In the genomic region with DNA sequence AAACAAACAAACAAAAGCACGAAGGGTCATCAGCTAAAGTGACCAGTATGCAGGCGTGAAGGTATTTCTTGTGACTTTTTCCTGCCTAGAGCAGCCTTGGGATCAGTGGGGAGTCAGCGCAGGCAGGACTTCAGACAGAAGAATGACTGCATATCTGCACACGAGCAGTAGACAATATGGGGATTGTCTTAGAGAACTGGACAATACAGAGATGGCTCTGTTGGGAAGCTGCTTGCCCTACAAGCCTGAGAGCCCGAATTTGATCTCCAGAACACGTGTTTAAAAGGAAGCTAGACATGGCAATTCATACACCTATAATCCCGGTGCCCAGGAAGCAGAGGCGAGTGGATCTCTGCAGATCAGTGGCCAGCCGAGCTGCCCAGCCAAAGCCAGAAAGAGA, we compare ENCODE assay signal across 19 mouse cellular contexts.
DNase-seq lines count a peak whose midpoint lies in the region; ATAC-seq and TF ChIP-seq lines count a peak whose summit lies in the region.
"Had no signal": no experiment of that assay in that cellular context is flagged by ENCODE, and none has a peak within 500 bp of the region (broad histone marks: within the 10 kb centered on the region; RNA-seq: fewer than 3 reads in every experiment).

No protein-coding gene starts in this region.

- TF ChIP-seq EP300 in stomach, postnatal 0 days (optimal IDR thresholded peaks at IDR 0.05) = no peak

- no peaks in the 10 kb centered on the region for H3K27me3 ChIP-seq in stomach, embryonic 15.5 days (replicated peaks)
- H3K27me3 ChIP-seq in stomach, postnatal 0 days (ENCODE audit: control insufficient read depth, insufficient read depth, low read length) = no peaks in the 10 kb centered on the region
- H3K27me3 ChIP-seq in limb, embryonic 15.5 days = no peaks in the 10 kb centered on the region

- no peak for TF ChIP-seq CTCF in stomach, postnatal 0 days (IDR thresholded peaks at IDR 0.05; ENCODE audit: low read depth)

- H3K27ac ChIP-seq in stomach, embryonic 15.5 days = 0 out of 2 replicates have a peak overlapping the region, but pooled peaks have one; percentile 32
- no peak overlapping the region for H3K27ac ChIP-seq in stomach, postnatal 0 days (replicated peaks)
- H3K27ac ChIP-seq in limb, embryonic 15.5 days = peak overlapping the region; percentile 48
- H3K27ac ChIP-seq: forebrain, embryonic 13.5 days; gastrocnemius, adult 2 months; heart, embryonic 13.5 days; hindbrain, embryonic 13.5 days had no signal

- no peaks in the 10 kb centered on the region for H3K36me3 ChIP-seq in stomach, embryonic 15.5 days
- H3K36me3 ChIP-seq in stomach, postnatal 0 days (ENCODE audit: control insufficient read depth, insufficient read depth, low read length) = no peaks in the 10 kb centered on the region
- no peaks in the 10 kb centered on the region for H3K36me3 ChIP-seq in limb, embryonic 15.5 days
- H3K36me3 ChIP-seq: heart, embryonic 13.5 days; hindbrain, embryonic 13.5 days had no signal

- no peak for ATAC-seq in stomach, embryonic 15.5 days (ENCODE audit: insufficient read depth, low FRiP score, low read depth)
- ATAC-seq in stomach, postnatal 0 days (ENCODE audit: low FRiP score, low TSS enrichment) = no peak
- ATAC-seq in limb, embryonic 15.5 days (ENCODE audit: insufficient number of reproducible peaks, low FRiP score, low TSS enrichment, low read depth) = no peak
- ATAC-seq: forebrain, embryonic 13.5 days; forebrain, postnatal 0 days had no signal

- H3K9ac ChIP-seq in stomach, embryonic 15.5 days = no peak overlapping the region
- H3K9ac ChIP-seq in stomach, postnatal 0 days (ENCODE audit: low read length) = no peak overlapping the region
- no peak overlapping the region for H3K9ac ChIP-seq in limb, embryonic 15.5 days
- H3K9ac ChIP-seq: forebrain, embryonic 13.5 days; forebrain, postnatal 0 days; heart, embryonic 13.5 days; hindbrain, embryonic 13.5 days had no signal

- H3K9me3 ChIP-seq in stomach, embryonic 15.5 days = no peaks in the 10 kb centered on the region
- no peaks in the 10 kb centered on the region for H3K9me3 ChIP-seq in stomach, postnatal 0 days (ENCODE audit: control insufficient read depth, low read length)
- no peaks in the 10 kb centered on the region for H3K9me3 ChIP-seq in limb, embryonic 15.5 days
- H3K9me3 ChIP-seq: forebrain, embryonic 13.5 days; heart, embryonic 13.5 days; hindbrain, embryonic 13.5 days had no signal

- 83% methylated on average over 9 of the region's 9 CpGs for WGBS in stomach, embryonic 15.5 days
- WGBS in stomach, postnatal 0 days = 84% methylated on average over 9 of the region's 9 CpGs
- 81% methylated on average over 9 of the region's 9 CpGs for WGBS in limb, embryonic 15.5 days

- no peak overlapping the region for H3K4me3 ChIP-seq in stomach, embryonic 15.5 days (replicated peaks)
- no peak overlapping the region for H3K4me3 ChIP-seq in stomach, postnatal 0 days (ENCODE audit: low read depth, low read length)
- H3K4me3 ChIP-seq in limb, embryonic 15.5 days = no peak overlapping the region
- H3K4me3 ChIP-seq: forebrain, embryonic 13.5 days; gastrocnemius, adult 2 months; heart, embryonic 13.5 days; hindbrain, embryonic 13.5 days had no signal

- intact Hi-C loops in heart, postnatal 36 days (cut with DNase I) = no loop called here

- no peak overlapping the region for H3K4me2 ChIP-seq in stomach, embryonic 15.5 days
- no peak overlapping the region for H3K4me2 ChIP-seq in stomach, postnatal 0 days (replicated peaks; ENCODE audit: low read depth)
- no peak overlapping the region for H3K4me2 ChIP-seq in limb, embryonic 15.5 days
- H3K4me2 ChIP-seq: forebrain, embryonic 13.5 days; heart, embryonic 13.5 days; hindbrain, embryonic 13.5 days had no signal

- H3K4me1 ChIP-seq in stomach, embryonic 15.5 days = no peaks in the 10 kb centered on the region
- H3K4me1 ChIP-seq in stomach, postnatal 0 days (replicated peaks; ENCODE audit: control insufficient read depth, insufficient read depth) = no peaks in the 10 kb centered on the region
- no peaks in the 10 kb centered on the region; the same call in 1 of the 2 replicates for H3K4me1 ChIP-seq in limb, embryonic 15.5 days
- H3K4me1 ChIP-seq: forebrain, embryonic 13.5 days; hindbrain, embryonic 13.5 days had no signal

- DNase-seq in heart, adult 11 months = peak; percentile 52
- DNase-seq in heart, postnatal 36 days = no peak
- DNase-seq in stomach, postnatal 0 days (ENCODE audit: low spot score) = no peak
- no peak for DNase-seq in ovary, postnatal 36 days (ENCODE audit: low spot score)
- DNase-seq in kidney, postnatal 14 days = no peak
- DNase-seq: adrenal gland, postnatal 10 days; B cell, adult 2 months; cerebellum, adult 11-12 months; cerebellum, adult 9-10 months; cerebellum, postnatal 36 days; forebrain, postnatal 0 days; gastrocnemius, adult 2 months; gastrocnemius, postnatal 25 days; heart, postnatal 4 days had no signal
